Comparison of ENCODE assay signal across 24 mouse cellular contexts in the genomic region with DNA sequence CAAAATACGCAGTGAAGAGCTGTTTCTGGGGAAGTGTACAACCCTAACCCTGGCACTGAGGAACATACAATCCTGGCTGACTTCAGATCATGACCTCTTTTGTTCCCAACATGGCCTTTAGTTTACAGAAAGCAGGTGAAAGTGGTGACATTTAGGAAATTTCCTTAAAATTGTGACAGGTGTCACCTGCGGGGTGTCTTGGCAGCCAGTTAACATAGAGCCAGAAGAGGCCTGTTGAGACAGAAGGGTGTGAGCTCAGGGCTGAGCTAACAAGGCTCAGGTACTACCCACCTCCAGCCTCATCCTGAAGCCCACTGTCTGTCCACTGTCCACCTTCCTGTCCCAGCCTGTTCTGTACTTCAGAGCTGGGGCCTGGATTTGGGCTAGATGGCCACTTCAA. TPM values are rescaled to one million over a fixed set of nuclear protein-coding genes. Genes with fewer than 3 reads are reported as not detected.
"Had no signal": no experiment of that assay in that cellular context is flagged by ENCODE, and none has a peak within 500 bp of the region (broad histone marks: within the 10 kb centered on the region; RNA-seq: fewer than 3 reads in every experiment).

No protein-coding gene starts in this region.

- DNase-seq: kidney, postnatal 14 days; layer of hippocampus, postnatal 36 days; liver, embryonic 13.5 days; lung, embryonic 14.5 days; lung, postnatal 36 days; retina, postnatal 1 day; right cerebral cortex, postnatal 25 days; thymus, adult 18-20 months; thymus, postnatal 36 days had no signal

- ATAC-seq: lung, postnatal 0 days; midbrain, embryonic 13.5 days; midbrain, embryonic 16.5 days had no signal

RNA-seq across cellular contexts. Expression of gene Syt12, which starts 2.8 kb away (rescaled TPM):
- total RNA-seq: monocyte, adult 5-6 weeks; neutrophil, adult 5-6 weeks had no signal

RNA-seq across cellular contexts. Expression of gene 2010003K11Rik, which starts 18.3 kb away (rescaled TPM):
- total RNA-seq: layer of hippocampus, adult 8-10 months; layer of hippocampus, postnatal 10 days; layer of hippocampus, postnatal 36 days; left cerebral cortex, adult 2 months; left cerebral cortex, postnatal 10 days; left cerebral cortex, postnatal 36 days; monocyte, adult 5-6 weeks; neutrophil, adult 5-6 weeks had no signal
- polyA plus RNA-seq: limb, embryonic 11.5 days; limb, embryonic 14.5 days; liver, embryonic 13.5 days; lung, embryonic 14.5 days; midbrain, embryonic 10.5 days; midbrain, embryonic 13.5 days; midbrain, embryonic 16.5 days; neural tube, embryonic 13.5 days; spleen, adult 2 months had no signal

RNA-seq across cellular contexts. Expression of gene Pcx, which starts 30.2 kb away (rescaled TPM):
- total RNA-seq: monocyte, adult 5-6 weeks had no signal

RNA-seq across cellular contexts. Expression of gene Rhod, which starts 40.8 kb away (rescaled TPM):
- total RNA-seq: monocyte, adult 5-6 weeks; neutrophil, adult 5-6 weeks had no signal
